Mouse (Mus musculus) kidney, embryonic 15.5 days (tissue): ENCODE data around the gene Fryl. TPM values are rescaled to one million over a fixed set of nuclear protein-coding genes. Genes with fewer than 3 reads are reported as not detected.

ENCODE experiments used
- ATAC-seq: fragments of 200-750 bp; cut with Nextera tagmentation; replicated peaks from 2 replicates; pipeline ENCODE4 v1.8.0; 2017; ENCODE audit warnings: moderate TSS enrichment; ENCODE audit not compliant: low FRiP score
- H3K27ac ChIP-seq: fragments of 300-500 bp; sonication (generic); 2 replicates; pipeline ENCODE4 v1.5.1; 2015; ENCODE audit warnings: mild to moderate bottlenecking, inconsistent platforms
- H3K27me3 ChIP-seq: fragments of 300-500 bp; sonication (generic); 2 replicates; pipeline ENCODE4 v1.6.1; 2015; ENCODE audit warnings: inconsistent platforms
- H3K36me3 ChIP-seq: fragments of 300-500 bp; sonication (generic); 2 replicates; pipeline ENCODE4 v1.6.1; 2015; ENCODE audit warnings: inconsistent platforms
- H3K4me1 ChIP-seq: fragments of 300-500 bp; sonication (generic); 2 replicates; pipeline ENCODE4 v1.6.1; 2015; ENCODE audit warnings: inconsistent platforms
- H3K4me2 ChIP-seq: fragments of 300-500 bp; sonication (generic); 2 replicates; pipeline ENCODE4 v1.6.1; 2015; ENCODE audit warnings: moderate library complexity, mild to moderate bottlenecking, inconsistent platforms
- H3K4me3 ChIP-seq: fragments of 300-500 bp; sonication (generic); replicated peaks from 2 replicates; pipeline ENCODE4 v1.5.1; 2015; ENCODE audit warnings: mild to moderate bottlenecking, inconsistent platforms
- H3K9ac ChIP-seq: fragments of 300-500 bp; sonication (generic); 2 replicates; pipeline ENCODE4 v1.6.1; 2015; ENCODE audit warnings: mild to moderate bottlenecking, inconsistent platforms
- H3K9me3 ChIP-seq: fragments of 300-500 bp; sonication (generic); replicated peaks from 2 replicates; pipeline ENCODE4 v1.6.1; 2016; ENCODE audit warnings: inconsistent platforms
- WGBS: fragments of 180-500 bp; shearing (Covaris S2); methylation state at CpG from one replicate; pipeline ENCODE4 v1.1.7; 2015; ENCODE audit warnings: mixed read lengths; 5-methylcytosine and 5-hydroxymethylcytosine counted together
- polyA plus RNA-seq: library from polyadenylated mRNA; unstranded; fragments of >200 nt; fragmentation: Nextera tagmentation; extraction: Ambion mirVana; gene quantifications from 2 replicates; pipeline ENCODE4 v1.2.1, GENCODE M21; 2015

Fryl gene
- polyA plus RNA-seq, 1 experiment from 2014 or later = 34.8 TPM

- H3K27me3 ChIP-seq = no peaks in the 10 kb centered on the region
- no peak overlapping the region for H3K4me3 ChIP-seq
- H3K36me3 ChIP-seq = 0 out of 2 replicates have a peak, but pooled peaks cover 5% of the 10 kb centered on the region
- no peak overlapping the region for H3K9ac ChIP-seq
- no peak overlapping the region for H3K4me2 ChIP-seq
- 73% methylated on average over 5 of the region's 5 CpGs for WGBS
- no peak overlapping the region for H3K27ac ChIP-seq
- H3K9me3 ChIP-seq = no peaks in the 10 kb centered on the region
- H3K4me1 ChIP-seq = peaks cover 32% of the 10 kb centered on the region
- ATAC-seq = no peak
These were observed 66.3 kb downstream of the Fryl start for GRCm38 (mm10) chr5:73190164-73190563.

GRCm38 (mm10) chr5:73189443-73190160, 66.8 kb downstream of the Fryl start:
- H3K9me3 ChIP-seq = no peaks in the 10 kb centered on the region
- ATAC-seq = no peak
- H3K27me3 ChIP-seq = no peaks in the 10 kb centered on the region
- H3K4me3 ChIP-seq = no peak overlapping the region
- no peak overlapping the region for H3K9ac ChIP-seq
- H3K27ac ChIP-seq = 0 out of 2 replicates have a peak overlapping the region, but pooled peaks have one; percentile 5
- no peak overlapping the region for H3K4me2 ChIP-seq
- H3K36me3 ChIP-seq = 0 out of 2 replicates have a peak, but pooled peaks cover 5% of the 10 kb centered on the region
- H3K4me1 ChIP-seq = peaks cover 30% of the 10 kb centered on the region
- WGBS = 82% methylated on average over 9 of the region's 9 CpGs

- no peaks in the 10 kb centered on the region for H3K9me3 ChIP-seq
- no peak for ATAC-seq
- 63% methylated on average over 7 of the region's 7 CpGs for WGBS
- no peaks in the 10 kb centered on the region for H3K36me3 ChIP-seq
- no peaks in the 10 kb centered on the region for H3K27me3 ChIP-seq
- H3K27ac ChIP-seq = 0 out of 2 replicates have a peak overlapping the region, but pooled peaks have one; percentile 23
- H3K9ac ChIP-seq = no peak overlapping the region
- H3K4me2 ChIP-seq = no peak overlapping the region
- peaks cover 21% of the 10 kb centered on the region for H3K4me1 ChIP-seq
- H3K4me3 ChIP-seq = no peak overlapping the region
These were observed 67.8 kb downstream of the Fryl start for GRCm38 (mm10) chr5:73188576-73188975.

- WGBS = 78% methylated on average over 5 of the region's 5 CpGs
- no peak overlapping the region for H3K9ac ChIP-seq
- 0 out of 2 replicates have a peak overlapping the region, but pooled peaks have one; percentile 23 for H3K27ac ChIP-seq
- H3K4me1 ChIP-seq = peaks cover 17% of the 10 kb centered on the region
- H3K27me3 ChIP-seq = no peaks in the 10 kb centered on the region
- no peak for ATAC-seq
- H3K36me3 ChIP-seq = no peaks in the 10 kb centered on the region
- no peaks in the 10 kb centered on the region for H3K9me3 ChIP-seq
- no peak overlapping the region for H3K4me3 ChIP-seq
- no peak overlapping the region for H3K4me2 ChIP-seq
These were observed 68.3 kb downstream of the Fryl start for GRCm38 (mm10) chr5:73188164-73188563.

GRCm38 (mm10) chr5:73186912-73187311, 69.5 kb downstream of the Fryl start:
- Histone ChIP-seq H3K27ac (no peak overlapping the region), H3K4me2 (no peak overlapping the region), H3K4me1 (peaks cover 13% of the 10 kb centered on the region), H3K36me3 (no peaks in the 10 kb centered on the region), H3K4me3 (no peak overlapping the region), H3K9ac (no peak overlapping the region), H3K9me3 (no peaks in the 10 kb centered on the region), H3K27me3 (no peaks in the 10 kb centered on the region)
- ATAC-seq = no peak
- 81% methylated on average over 5 of the region's 5 CpGs for WGBS

- H3K4me3 ChIP-seq = no peak overlapping the region
- H3K27ac ChIP-seq = no peak overlapping the region
- 60% methylated on average over 4 of the region's 4 CpGs for WGBS
- H3K36me3 ChIP-seq = no peaks in the 10 kb centered on the region
- H3K27me3 ChIP-seq = no peaks in the 10 kb centered on the region
- no peaks in the 10 kb centered on the region for H3K9me3 ChIP-seq
- no peak for ATAC-seq
- peaks cover 6% of the 10 kb centered on the region; the same call in 1 of the 2 replicates for H3K4me1 ChIP-seq
- H3K9ac ChIP-seq = no peak overlapping the region
- no peak overlapping the region for H3K4me2 ChIP-seq
These were observed 71.0 kb downstream of the Fryl start for GRCm38 (mm10) chr5:73185424-73185823.

- H3K9ac ChIP-seq = no peak overlapping the region
- no peak overlapping the region for H3K27ac ChIP-seq
- H3K4me3 ChIP-seq = no peak overlapping the region
- no peaks in the 10 kb centered on the region for H3K9me3 ChIP-seq
- no peaks in the 10 kb centered on the region for H3K4me1 ChIP-seq
- no peaks in the 10 kb centered on the region for H3K27me3 ChIP-seq
- ATAC-seq = 0 out of 2 replicates have a peak, but pooled peaks have one; percentile 34
- WGBS = 79% methylated on average over 12 of the region's 12 CpGs
- 0 out of 2 replicates have a peak, but pooled peaks cover 7% of the 10 kb centered on the region for H3K36me3 ChIP-seq
- no peak overlapping the region for H3K4me2 ChIP-seq
These were observed 73.5 kb downstream of the Fryl start for GRCm38 (mm10) chr5:73182701-73183447.

GRCm38 (mm10) chr5:73182191-73182590, 74.2 kb downstream of the Fryl start:
- WGBS = 33% methylated on average over 9 of the region's 9 CpGs
- Histone ChIP-seq H3K4me3 (no peak overlapping the region), H3K27ac (0 out of 2 replicates have a peak overlapping the region, but pooled peaks have one; percentile 4), H3K9me3 (no peaks in the 10 kb centered on the region), H3K27me3 (no peaks in the 10 kb centered on the region), H3K4me2 (no peak overlapping the region), H3K9ac (no peak overlapping the region), H3K36me3 (0 out of 2 replicates have a peak, but pooled peaks cover 7% of the 10 kb centered on the region), H3K4me1 (0 out of 2 replicates have a peak, but pooled peaks cover 3% of the 10 kb centered on the region)
- ATAC-seq = peak; percentile 38; the same call in 1 of the 2 replicates

- no peaks in the 10 kb centered on the region for H3K9me3 ChIP-seq
- WGBS = 77% methylated on average over 4 of the region's 4 CpGs
These were observed 80.1 kb downstream of the Fryl start for GRCm38 (mm10) chr5:73176294-73176693.

GRCm38 (mm10) chr5:73175377-73176147, 80.9 kb downstream of the Fryl start:
- no peak for ATAC-seq
- Histone ChIP-seq H3K4me3 (no peak overlapping the region), H3K36me3 (0 out of 2 replicates have a peak, but pooled peaks cover 7% of the 10 kb centered on the region), H3K4me2 (no peak overlapping the region), H3K27ac (no peak overlapping the region), H3K9ac (no peak overlapping the region), H3K4me1 (peaks cover 30% of the 10 kb centered on the region), H3K9me3 (no peaks in the 10 kb centered on the region), H3K27me3 (no peaks in the 10 kb centered on the region)
- WGBS = 91% methylated on average over 12 of the region's 12 CpGs

More at GRCm38 (mm10) chr5:73176294-73176693, 80.1 kb downstream of the Fryl start:
- H3K27ac ChIP-seq = no peak overlapping the region
- H3K4me1 ChIP-seq = peaks cover 22% of the 10 kb centered on the region
- 0 out of 2 replicates have a peak, but pooled peaks cover 7% of the 10 kb centered on the region for H3K36me3 ChIP-seq
- no peak overlapping the region for H3K4me3 ChIP-seq
- no peak for ATAC-seq
- H3K9ac ChIP-seq = no peak overlapping the region
- no peaks in the 10 kb centered on the region for H3K27me3 ChIP-seq
- no peak overlapping the region for H3K4me2 ChIP-seq

GRCm38 (mm10) chr5:73171876-73172480, 84.4 kb downstream of the Fryl start:
- ATAC-seq = no peak
- peak overlapping the region; percentile 57 for H3K27ac ChIP-seq
- no peak overlapping the region for H3K4me3 ChIP-seq
- H3K4me2 ChIP-seq = no peak overlapping the region
- no peaks in the 10 kb centered on the region for H3K9me3 ChIP-seq
- WGBS = 55% methylated on average over 12 of the region's 12 CpGs
- no peak overlapping the region for H3K9ac ChIP-seq
- H3K27me3 ChIP-seq = no peaks in the 10 kb centered on the region
- peaks cover 55% of the 10 kb centered on the region for H3K4me1 ChIP-seq
- H3K36me3 ChIP-seq = no peaks in the 10 kb centered on the region
